Mouse (Mus musculus): ENCODE results near the gene Clcc1. TPM values are rescaled to one million over a fixed set of nuclear protein-coding genes. Genes with fewer than 3 reads are reported as not detected.

The Clcc1 gene
- 21.1 and 22.5 TPM in 2 replicates for polyA plus RNA-seq (2012)

DNA sequence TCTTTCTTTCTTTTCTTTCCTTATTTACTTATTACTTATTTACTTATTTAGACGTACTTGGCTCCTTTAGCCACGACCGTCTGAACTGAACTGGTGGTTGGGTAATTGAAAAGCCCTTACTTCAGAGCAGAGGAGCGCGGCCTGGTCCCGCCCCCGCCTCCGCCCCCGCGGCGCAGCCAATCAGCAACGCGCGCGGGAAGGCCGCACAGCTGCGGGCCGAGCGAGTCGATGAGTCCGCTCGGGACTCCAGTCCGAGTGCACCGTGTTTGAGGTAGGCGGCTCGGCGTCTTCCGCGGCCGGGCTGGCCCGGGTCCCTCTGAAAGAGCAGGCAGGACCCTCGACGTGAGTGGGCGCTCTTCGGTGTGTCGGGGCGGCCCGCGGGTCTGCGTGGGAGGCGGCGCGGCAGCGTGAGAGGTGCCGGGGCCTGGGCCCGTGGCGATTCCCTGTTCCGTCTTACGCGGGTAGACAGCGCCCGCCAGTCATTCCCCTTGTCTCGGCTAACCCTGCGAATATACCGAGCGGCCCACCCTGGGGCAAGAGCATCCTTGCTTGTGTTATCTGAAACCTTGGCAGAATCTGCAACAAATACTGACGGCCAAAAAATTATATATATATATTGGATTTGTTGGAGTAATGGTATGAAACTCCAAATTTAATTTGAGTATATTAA lies at the start of gene Clcc1:
Clcc1 (plus strand) TSS at position 204 of the 670 bp plus-strand sequence.

DNA sequence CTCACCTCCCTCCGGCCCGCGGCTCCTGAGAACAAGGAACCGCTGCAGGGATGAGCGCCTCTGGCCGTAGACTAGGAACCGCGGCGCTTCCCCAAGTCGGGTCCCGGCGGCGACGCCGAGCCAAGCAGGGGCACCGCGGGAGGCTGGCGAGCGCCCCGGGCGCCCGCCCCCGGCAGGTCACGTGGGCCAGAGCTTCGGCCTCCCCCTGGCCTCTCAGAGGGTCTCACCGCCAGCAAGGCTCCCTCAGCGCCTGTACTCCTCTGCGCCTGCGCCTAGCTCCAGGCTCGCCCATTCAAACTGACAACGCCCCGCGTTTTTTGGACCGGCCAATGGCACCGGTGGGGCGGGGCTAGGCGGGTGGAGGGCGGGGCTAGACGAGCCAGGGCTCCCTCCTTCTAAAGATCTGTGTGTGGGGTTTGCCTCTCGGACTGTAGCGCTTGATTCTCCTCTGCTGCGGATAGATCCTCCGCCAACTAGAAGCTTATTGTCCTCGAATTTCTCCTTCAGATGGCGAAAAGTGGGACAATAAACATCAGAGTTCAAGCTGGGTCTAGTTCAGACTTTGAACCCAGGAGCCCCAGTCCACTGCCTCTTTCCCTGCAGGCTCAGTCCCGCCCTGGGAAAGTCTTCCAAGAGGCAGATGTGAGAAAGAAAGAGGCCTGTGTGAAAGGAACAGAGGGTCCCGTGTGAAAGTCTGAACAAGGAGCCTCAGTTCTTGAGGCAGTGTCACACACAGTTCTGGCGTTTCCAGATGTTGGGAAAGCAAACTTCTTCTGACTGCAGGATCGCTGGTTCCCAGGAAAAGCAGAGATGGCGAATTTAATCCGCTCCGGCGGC lies 68.5 kb downstream of the Clcc1 start, which contains the start of gene Gpsm2:
Gpsm2 (minus strand) TSS at position 274 of the 837 bp plus-strand sequence.

Other genes starting within 250 kb of the Clcc1 start
- 6.3 and 9.8 TPM in 2 replicates for gene Celsr2, start 238.4 kb upstream of the Clcc1 start, polyA plus RNA-seq (2012)
- 70.3 and 84.5 TPM in 2 replicates for gene Sars, start 208.7 kb upstream of the Clcc1 start, polyA plus RNA-seq (2012)
- not detected in 2 replicates for gene 1700013F07Rik, start 119.8 kb upstream of the Clcc1 start, polyA plus RNA-seq (2012)
- 0.05 and 0.21 TPM in 2 replicates for gene 5330417C22Rik, start 117.4 kb upstream of the Clcc1 start, polyA plus RNA-seq (2012)
- 2.5 and 2.6 TPM in 2 replicates for gene Tmem167b, start 91.4 kb upstream of the Clcc1 start, polyA plus RNA-seq (2012)
- gene Taf13, start 82.2 kb upstream of the Clcc1 start, polyA plus RNA-seq (2012), result 0.65 and 0.69 TPM in 2 replicates
- 0.76 and 1.7 TPM in 2 replicates for gene Wdr47, start 62.6 kb upstream of the Clcc1 start, polyA plus RNA-seq (2012)
- 2.1 and 3.5 TPM in 2 replicates for gene Gpsm2, start 68.4 kb downstream of the Clcc1 start, polyA plus RNA-seq (2012)
- gene Aknad1, start 85.7 kb downstream of the Clcc1 start, polyA plus RNA-seq (2012), result 0.04 TPM in 1 of 2 replicates, not detected in the other
- 16.7 and 24.2 TPM in 2 replicates for gene Stxbp3, start 186.6 kb downstream of the Clcc1 start, polyA plus RNA-seq (2012)
- gene Fndc7, start 236.1 kb downstream of the Clcc1 start, polyA plus RNA-seq (2012), result not detected in 2 replicates